Mouse (Mus musculus) gastrocnemius, postnatal 36 days (tissue): ENCODE data around the gene Tectb. TPM values are rescaled to one million over a fixed set of nuclear protein-coding genes. Genes with fewer than 3 reads are reported as not detected.
A peak's percentile ranks its signal among the peaks of the same experiment; 100 is the strongest.

Experiments used
- DNase-seq, 2 experiments: peaks; one replicate each; pipeline ENCODE4 v3.0.0; 2022
- intact Hi-C: fragments of 180-260 bp; cut with DNase I; formaldehyde crosslinking; loops from one replicate; pipeline ENCODE4 v1.15.1; 2025
- microRNA-seq, 2 experiments: library from miRNA; unstranded; fragments of <30 nt; microRNA quantifications; one replicate each; pipeline ENCODE4 v1.2.0; 2021
- total RNA-seq, 2 experiments: library from RNA; stranded (reverse); gene quantifications; 2 replicates each; pipeline ENCODE4 v1.2.3; 2021

Gene Tectb
- total RNA-seq, 2 experiments from 2014 or later, result 0.18 TPM; not detected in 1

DNA sequence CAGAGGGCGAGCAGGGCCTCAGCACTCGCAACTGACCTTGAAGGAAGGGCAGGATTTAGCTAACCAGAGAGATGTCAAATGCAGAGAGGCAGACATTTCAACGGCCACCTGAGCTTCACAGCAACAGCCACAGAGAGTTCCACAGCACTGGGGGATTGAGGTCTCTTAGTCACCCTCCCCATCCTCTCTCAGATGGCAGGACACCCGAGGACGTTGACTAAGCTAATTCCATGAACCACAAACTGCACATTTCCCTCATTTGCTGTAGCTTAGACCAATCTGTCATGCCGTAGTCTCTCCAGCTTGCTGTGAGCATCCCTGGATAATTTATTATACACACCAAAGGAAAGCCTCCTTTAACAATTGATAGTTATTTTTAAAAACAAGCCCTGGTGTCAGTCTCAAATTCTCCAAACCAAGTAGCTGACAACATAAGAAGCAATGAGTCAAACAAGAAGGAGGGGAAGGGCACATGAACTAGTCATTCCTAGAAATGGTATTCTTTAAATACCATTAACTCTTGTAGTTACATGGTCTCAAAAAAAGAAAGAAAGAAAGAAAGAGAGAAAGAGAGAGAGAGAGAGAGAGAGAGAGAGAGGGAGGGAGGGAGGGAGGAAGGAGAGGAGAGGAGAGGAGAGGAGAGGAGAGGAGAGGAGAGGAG lies 59.4 kb downstream of the Tectb start:
- DNase-seq, result no peak
- intact Hi-C loops, result no loop called here

DNA sequence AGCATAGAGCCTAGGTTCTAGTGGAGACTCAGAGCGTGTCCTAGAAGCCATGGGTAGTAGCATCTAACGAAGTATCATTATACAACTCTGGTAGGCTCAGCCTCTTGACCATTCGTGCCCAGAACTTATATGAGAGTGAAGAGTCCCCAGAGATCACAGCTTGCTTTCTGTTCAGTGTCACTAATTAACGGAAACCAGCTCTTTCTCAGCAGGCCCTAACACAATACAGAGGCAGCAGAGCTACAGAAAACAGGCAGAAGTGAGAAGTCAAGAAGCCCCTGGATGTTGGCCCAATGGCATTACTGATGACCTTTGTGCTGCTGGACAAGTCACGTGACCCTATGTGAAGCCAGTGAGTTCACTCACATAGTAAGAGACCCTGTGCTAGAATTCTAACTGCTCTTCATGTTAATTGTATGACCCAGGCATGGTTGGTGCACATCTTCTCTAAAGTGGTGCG lies 60.7 kb downstream of the Tectb start, which contains the start of gene Gucy2g:
Gene Gucy2g (minus strand): TSS at position 51 of the 460 bp plus-strand sequence.
- intact Hi-C loops, result no loop called here
- DNase-seq, result no peak

DNA sequence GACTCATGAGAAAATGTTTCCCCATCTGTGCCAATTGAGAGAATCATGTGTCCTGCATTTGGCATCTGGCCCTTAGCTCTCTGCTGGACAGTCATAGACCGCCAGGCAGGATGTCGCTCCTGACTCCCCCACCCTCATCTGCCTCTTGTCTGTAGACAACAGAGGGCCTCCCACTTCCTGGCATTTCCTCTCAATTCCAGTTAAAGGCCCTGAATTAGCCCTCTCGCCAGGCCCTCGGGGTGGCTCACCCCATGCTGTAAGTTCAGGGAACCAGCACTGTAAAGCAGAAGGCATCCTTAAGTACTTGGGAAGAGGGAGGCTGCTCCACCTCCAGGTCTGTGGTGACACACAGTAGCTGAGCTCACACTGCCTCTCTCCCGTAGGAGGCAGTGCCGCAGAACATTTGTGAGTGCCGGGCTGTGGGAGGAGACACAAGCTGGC lies 64.3 kb downstream of the Tectb start:
- intact Hi-C loops, result no loop called here
- peak; percentile 26 to 36 for DNase-seq

Small RNA genes lying within 50 kb of the gene (microRNA-seq; reads per million reads assigned to microRNA genes)
- gene Mir6715, result 1.1 to 4.5 reads per million in 2 experiments

Other genes starting within 250 kb of the Tectb start
- gene Gpam, start 53.5 kb upstream of the Tectb start, total RNA-seq, result 100 to 1,000 TPM in 1 of 2 experiments, 10 to 100 TPM in 1; 89.3 to 133 TPM
- gene Gucy2g, start 60.5 kb downstream of the Tectb start, total RNA-seq, result under 1 TPM; 0.07 to 0.08 TPM
- gene Acsl5, start 71.2 kb downstream of the Tectb start, total RNA-seq, result 1 to 10 TPM; 2.9 to 3.8 TPM
- gene Zdhhc6, start 135.3 kb downstream of the Tectb start, total RNA-seq, result 10 to 100 TPM; 17.2 to 17.3 TPM
- gene Vti1a, start 135.6 kb downstream of the Tectb start, total RNA-seq, result 10 to 100 TPM; 16.3 to 16.7 TPM